Mouse (Mus musculus): ENCODE measurements around the gene Scnn1g. TPM values are rescaled to one million over a fixed set of nuclear protein-coding genes. Genes with fewer than 3 reads are reported as not detected.

The Scnn1g gene
- polyA plus RNA-seq, 1 experiment from 2014 or later: not detected

DNA sequence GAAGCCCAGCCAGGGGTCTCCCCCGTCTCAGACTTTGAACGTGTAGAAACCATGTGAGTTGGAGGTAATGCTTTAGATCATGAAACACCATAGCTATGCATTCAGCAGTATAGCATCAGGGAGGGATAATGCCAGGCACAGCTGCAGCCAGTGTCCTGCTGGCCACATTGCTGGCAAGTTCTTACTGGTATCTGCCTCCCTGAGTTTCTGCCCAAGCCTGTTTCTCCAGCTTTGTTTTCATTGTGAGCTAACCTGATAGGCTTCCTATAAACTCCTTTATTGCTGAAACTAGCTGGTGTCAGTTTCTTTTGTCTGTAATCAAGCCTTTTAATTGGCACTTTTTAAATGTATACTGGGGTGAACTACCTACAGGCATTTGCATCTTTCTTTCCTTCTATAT, 23.1 kb upstream of the Scnn1g start:
- peaks cover 4% of the 10 kb centered on the region for H3K4me1 ChIP-seq
- H3K27me3 ChIP-seq: 0 out of 2 replicates have a peak, but pooled peaks cover 5% of the 10 kb centered on the region
- H3K27ac ChIP-seq: no peak overlapping the region
- H3K4me2 ChIP-seq: no peak overlapping the region
- ATAC-seq (ENCODE audit: low FRiP score): no peak
- WGBS: 44% methylated on average over 2 of the region's 2 CpGs
- H3K36me3 ChIP-seq (replicated peaks): no peaks in the 10 kb centered on the region
- no peak overlapping the region for H3K4me3 ChIP-seq (replicated peaks)
- no peaks in the 10 kb centered on the region for H3K9me3 ChIP-seq
- H3K9ac ChIP-seq: no peak overlapping the region

DNA sequence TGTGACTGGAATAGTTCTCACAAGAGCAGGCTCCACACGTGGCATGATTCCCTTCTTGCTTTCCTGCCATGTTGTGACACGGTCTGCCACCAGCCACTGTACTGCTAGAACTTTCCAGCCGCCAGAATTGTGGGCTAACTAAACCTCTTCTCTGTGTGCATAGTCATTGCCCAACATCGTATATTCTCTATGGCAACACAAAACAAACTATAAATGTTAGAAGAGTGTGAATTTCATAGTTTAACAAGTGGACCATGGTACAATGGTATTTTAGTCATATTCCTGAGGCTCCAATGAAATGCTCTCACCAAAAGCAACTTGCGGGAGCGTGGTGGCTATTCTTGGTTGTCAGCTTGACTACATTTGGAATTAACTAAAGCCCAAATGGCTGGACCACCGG, 17.2 kb upstream of the Scnn1g start:
- H3K4me1 ChIP-seq: no peaks in the 10 kb centered on the region
- no peak overlapping the region for H3K4me2 ChIP-seq
- H3K4me3 ChIP-seq (replicated peaks): no peak overlapping the region
- no peaks in the 10 kb centered on the region for H3K27me3 ChIP-seq
- H3K9me3 ChIP-seq: no peaks in the 10 kb centered on the region
- H3K27ac ChIP-seq: no peak overlapping the region
- H3K9ac ChIP-seq: no peak overlapping the region
- no peaks in the 10 kb centered on the region for H3K36me3 ChIP-seq (replicated peaks)
- 79% methylated on average over 7 of the region's 7 CpGs for WGBS
- no peak for ATAC-seq (ENCODE audit: low FRiP score)

GRCm38 (mm10) chr7:121730225-121730624, 4.1 kb upstream of the Scnn1g start:
- Histone ChIP-seq H3K36me3 (replicated peaks) (no peaks in the 10 kb centered on the region), H3K4me1 (peaks cover 10% of the 10 kb centered on the region), H3K4me2 (no peak overlapping the region), H3K27me3 (peaks cover 21% of the 10 kb centered on the region), H3K9ac (no peak overlapping the region), H3K27ac (no peak overlapping the region), H3K9me3 (no peaks in the 10 kb centered on the region), H3K4me3 (replicated peaks) (no peak overlapping the region)
- ATAC-seq (ENCODE audit: low FRiP score): no peak
- WGBS: 23% methylated on average over 5 of the region's 5 CpGs

DNA sequence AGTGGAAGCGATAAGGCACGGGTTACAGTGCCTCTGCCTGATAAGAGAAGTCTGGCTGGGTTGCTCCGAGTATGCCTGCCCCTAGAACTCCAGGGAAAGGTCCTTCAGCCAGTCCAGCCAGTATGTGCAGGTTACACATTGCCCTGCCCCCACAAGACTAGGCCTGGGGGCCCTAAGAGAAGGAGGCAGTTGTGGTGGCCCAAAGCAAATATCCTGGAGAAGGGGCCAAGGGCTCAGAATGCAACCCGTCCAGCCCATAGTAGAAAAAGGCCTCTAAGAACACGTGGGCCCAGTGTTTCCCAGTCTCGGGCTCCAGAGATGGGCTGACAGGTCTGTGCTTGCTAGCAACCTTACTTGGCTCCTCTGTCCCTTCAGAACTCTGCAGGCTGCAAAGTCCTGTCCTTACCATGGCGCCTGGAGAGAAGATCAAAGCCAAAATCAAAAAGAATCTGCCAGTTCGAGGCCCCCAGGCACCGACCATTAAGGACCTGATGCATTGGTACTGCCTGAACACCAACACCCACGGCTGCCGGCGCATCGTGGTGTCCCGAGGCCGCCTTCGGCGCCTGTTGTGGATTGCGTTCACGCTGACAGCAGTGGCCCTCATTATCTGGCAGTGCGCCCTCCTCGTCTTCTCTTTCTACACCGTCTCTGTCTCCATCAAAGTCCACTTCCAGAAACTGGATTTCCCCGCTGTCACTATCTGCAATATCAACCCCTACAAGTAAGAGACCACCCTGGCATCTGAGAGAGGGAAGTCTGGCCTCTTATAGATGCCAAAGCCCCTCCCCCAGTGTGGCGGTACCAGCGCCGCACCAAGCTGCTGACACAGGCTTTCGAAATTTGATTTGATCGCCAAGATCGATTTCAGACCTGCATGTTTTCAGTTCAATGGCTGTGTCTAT, 3.5 kb downstream of the Scnn1g start:
- 77% methylated on average over 29 of the region's 29 CpGs for WGBS

GRCm38 (mm10) chr7:121750244-121750643, 16.0 kb downstream of the Scnn1g start:
- Histone ChIP-seq H3K9ac (no peak overlapping the region), H3K4me2 (no peak overlapping the region), H3K36me3 (replicated peaks) (no peaks in the 10 kb centered on the region), H3K9me3 (no peaks in the 10 kb centered on the region), H3K27me3 (no peaks in the 10 kb centered on the region), H3K4me3 (replicated peaks) (no peak overlapping the region), H3K27ac (no peak overlapping the region), H3K4me1 (no peaks in the 10 kb centered on the region)
- WGBS: 79% methylated on average over 5 of the region's 5 CpGs
- no peak for ATAC-seq (ENCODE audit: low FRiP score)

More for the DNA sequence above, 3.5 kb downstream of the Scnn1g start:
- H3K4me3 ChIP-seq (replicated peaks): no peak overlapping the region
- H3K9me3 ChIP-seq: no peaks in the 10 kb centered on the region
- ATAC-seq (ENCODE audit: low FRiP score): no peak
- no peaks in the 10 kb centered on the region for H3K36me3 ChIP-seq (replicated peaks)
- H3K9ac ChIP-seq: no peak overlapping the region
- H3K4me2 ChIP-seq: no peak overlapping the region
- H3K27ac ChIP-seq: no peak overlapping the region
- H3K27me3 ChIP-seq: peaks cover 41% of the 10 kb centered on the region
- H3K4me1 ChIP-seq: peaks cover 10% of the 10 kb centered on the region

DNA sequence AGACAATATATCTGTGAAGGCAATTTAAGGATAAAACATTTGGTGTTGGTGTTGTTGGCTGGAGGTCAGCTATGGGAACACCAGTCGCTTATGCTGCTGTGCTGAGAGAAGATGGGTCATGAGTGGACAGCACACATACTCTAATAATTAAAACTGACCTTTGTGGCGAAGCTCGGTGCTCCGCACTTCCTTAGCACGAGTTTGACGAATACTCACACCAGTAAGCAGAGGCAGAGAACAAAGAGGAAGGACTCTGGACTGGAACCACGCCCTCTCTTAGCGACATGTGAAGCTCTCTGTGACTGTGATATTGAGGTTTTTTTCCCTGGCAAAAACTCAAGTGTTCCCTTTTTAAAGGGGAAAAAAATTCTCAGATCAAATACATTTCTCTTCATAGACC, 20.5 kb downstream of the Scnn1g start:
- H3K4me1 ChIP-seq: no peaks in the 10 kb centered on the region
- no peak for ATAC-seq (ENCODE audit: low FRiP score)
- no peak overlapping the region for H3K4me2 ChIP-seq
- H3K4me3 ChIP-seq (replicated peaks): no peak overlapping the region
- WGBS: 79% methylated on average over 8 of the region's 8 CpGs
- H3K9me3 ChIP-seq: no peaks in the 10 kb centered on the region
- H3K27me3 ChIP-seq: no peaks in the 10 kb centered on the region
- H3K36me3 ChIP-seq (replicated peaks): no peaks in the 10 kb centered on the region
- no peak overlapping the region for H3K27ac ChIP-seq
- H3K9ac ChIP-seq: no peak overlapping the region

DNA sequence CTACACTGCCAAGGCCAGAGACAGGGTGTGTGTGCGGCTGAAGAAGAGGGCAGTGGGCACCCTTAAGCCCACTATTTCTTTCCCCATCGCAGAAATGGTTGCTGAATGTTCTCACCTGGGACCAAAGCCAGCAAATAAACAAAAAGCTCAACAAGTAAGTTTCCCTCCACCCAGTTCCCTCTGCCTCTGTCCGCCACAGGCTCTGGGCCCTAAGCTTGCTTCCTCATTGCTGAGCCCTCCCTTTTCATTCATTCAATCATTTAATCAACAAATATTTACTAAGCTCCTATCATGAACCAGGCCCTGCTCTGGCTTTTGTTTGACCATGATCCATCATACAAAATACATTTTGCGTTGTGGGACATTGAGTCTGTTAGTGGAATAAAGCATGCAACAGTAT, 29.0 kb downstream of the Scnn1g start:
- 89% methylated on average over 4 of the region's 4 CpGs for WGBS
- H3K4me1 ChIP-seq: no peaks in the 10 kb centered on the region
- no peaks in the 10 kb centered on the region for H3K36me3 ChIP-seq (replicated peaks)
- no peaks in the 10 kb centered on the region for H3K9me3 ChIP-seq
- H3K27me3 ChIP-seq: no peaks in the 10 kb centered on the region
- no peak overlapping the region for H3K4me2 ChIP-seq
- no peak overlapping the region for H3K27ac ChIP-seq
- ATAC-seq (ENCODE audit: low FRiP score): no peak
- H3K4me3 ChIP-seq (replicated peaks): no peak overlapping the region
- H3K9ac ChIP-seq: no peak overlapping the region

DNA sequence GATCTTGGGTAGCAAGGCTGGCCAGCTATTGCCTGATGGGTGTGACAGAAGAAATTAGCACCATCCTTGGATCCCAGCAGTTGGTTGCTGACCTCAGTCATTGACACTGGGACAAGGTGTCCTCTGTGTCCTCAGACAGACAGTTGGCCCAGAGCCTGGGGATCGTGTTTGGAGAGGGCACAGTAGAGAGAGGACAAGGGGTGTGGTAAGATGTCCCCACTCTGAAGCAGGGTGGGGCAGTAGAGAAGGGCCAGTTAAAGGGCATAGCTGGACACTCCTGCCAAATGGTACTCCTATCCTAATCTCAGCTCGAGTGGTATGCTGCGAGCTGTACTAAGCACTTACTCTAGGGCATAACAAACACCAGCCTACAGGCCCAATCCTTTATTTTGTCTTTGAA, 33.6 kb downstream of the Scnn1g start:
- Histone ChIP-seq H3K4me3 (replicated peaks) (no peak overlapping the region), H3K4me2 (no peak overlapping the region), H3K9ac (no peak overlapping the region), H3K27me3 (no peaks in the 10 kb centered on the region), H3K27ac (no peak overlapping the region), H3K9me3 (no peaks in the 10 kb centered on the region), H3K4me1 (no peaks in the 10 kb centered on the region), H3K36me3 (replicated peaks) (no peaks in the 10 kb centered on the region)
- no peak for ATAC-seq (ENCODE audit: low FRiP score)
- 76% methylated on average over 3 of the region's 3 CpGs for WGBS

- Histone ChIP-seq H3K4me1 (no peaks in the 10 kb centered on the region), H3K9ac (no peak overlapping the region), H3K27me3 (no peaks in the 10 kb centered on the region), H3K4me2 (no peak overlapping the region), H3K36me3 (replicated peaks) (no peaks in the 10 kb centered on the region), H3K4me3 (replicated peaks) (no peak overlapping the region), H3K9me3 (no peaks in the 10 kb centered on the region), H3K27ac (no peak overlapping the region)
- ATAC-seq (ENCODE audit: low FRiP score): no peak
- WGBS: 84% methylated on average over 9 of the region's 9 CpGs
Measured at GRCm38 (mm10) chr7:121768983-121769382, 34.7 kb downstream of the Scnn1g start.

DNA sequence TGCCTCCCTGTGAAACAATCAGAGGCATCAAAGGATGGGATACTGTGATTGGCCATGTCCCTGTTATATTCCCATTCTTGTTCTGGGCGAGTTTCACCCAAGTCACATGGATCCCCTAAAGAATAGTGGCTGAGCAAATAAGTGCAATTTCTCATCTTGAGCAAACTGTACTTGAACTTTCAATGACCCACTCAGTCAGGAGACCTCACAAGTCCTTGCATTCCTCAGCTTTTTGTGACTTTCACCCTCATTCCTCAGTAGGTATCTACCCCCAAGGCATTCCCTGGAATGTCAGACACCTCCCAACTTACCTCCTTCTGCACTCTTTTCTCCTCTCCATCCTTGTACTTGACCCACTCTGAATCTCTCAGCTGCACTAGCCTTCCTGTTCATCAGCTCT, 44.3 kb downstream of the Scnn1g start:
- Histone ChIP-seq H3K9me3 (no peaks in the 10 kb centered on the region), H3K9ac (no peak overlapping the region), H3K27me3 (no peaks in the 10 kb centered on the region), H3K27ac (no peak overlapping the region), H3K4me2 (no peak overlapping the region), H3K4me1 (no peaks in the 10 kb centered on the region), H3K36me3 (replicated peaks) (no peaks in the 10 kb centered on the region), H3K4me3 (replicated peaks) (no peak overlapping the region)
- ATAC-seq (ENCODE audit: low FRiP score): no peak
- 71% methylated on average over 1 of the region's 1 CpGs for WGBS

DNA sequence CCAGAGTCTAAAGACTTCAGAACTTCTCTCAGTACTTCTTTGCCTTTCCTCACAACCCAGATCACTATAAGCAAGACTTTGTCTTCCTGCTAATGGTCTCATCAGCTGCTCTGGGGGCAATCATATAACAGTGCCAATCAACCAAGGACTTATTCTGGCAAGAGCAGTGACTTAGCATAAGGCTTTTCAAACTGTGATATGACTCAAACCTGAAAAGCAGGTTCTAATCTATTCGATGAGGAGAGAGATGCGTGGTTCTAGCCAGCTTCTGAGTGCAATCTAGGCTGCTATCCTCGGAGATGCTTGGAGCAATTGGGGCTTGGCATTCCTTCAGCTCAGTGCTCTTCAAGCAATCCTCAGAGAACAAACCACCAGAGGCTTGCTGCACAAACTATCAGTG, 44.7 kb downstream of the Scnn1g start:
- no peak for ATAC-seq (ENCODE audit: low FRiP score)
- Histone ChIP-seq H3K4me2 (no peak overlapping the region), H3K4me3 (replicated peaks) (no peak overlapping the region), H3K9ac (no peak overlapping the region), H3K27ac (no peak overlapping the region), H3K4me1 (no peaks in the 10 kb centered on the region), H3K36me3 (replicated peaks) (no peaks in the 10 kb centered on the region), H3K9me3 (no peaks in the 10 kb centered on the region), H3K27me3 (no peaks in the 10 kb centered on the region)
- WGBS: 80% methylated on average over 3 of the region's 3 CpGs

- H3K27ac ChIP-seq: no peak overlapping the region
- no peak for ATAC-seq (ENCODE audit: low FRiP score)
- H3K9me3 ChIP-seq: no peaks in the 10 kb centered on the region
- H3K27me3 ChIP-seq: no peaks in the 10 kb centered on the region
- no peak overlapping the region for H3K4me3 ChIP-seq (replicated peaks)
- no peak overlapping the region for H3K4me2 ChIP-seq
- no peaks in the 10 kb centered on the region for H3K4me1 ChIP-seq
- H3K36me3 ChIP-seq (replicated peaks): no peaks in the 10 kb centered on the region
- no peak overlapping the region for H3K9ac ChIP-seq
Measured at GRCm38 (mm10) chr7:121779409-121779808, 45.1 kb downstream of the Scnn1g start.

- ATAC-seq (ENCODE audit: low FRiP score): no peak
- 75% methylated on average over 3 of the region's 3 CpGs for WGBS
- H3K27me3 ChIP-seq: no peaks in the 10 kb centered on the region
Measured at GRCm38 (mm10) chr7:121782188-121782909, 48.1 kb downstream of the Scnn1g start.

More at GRCm38 (mm10) chr7:121782188-121782909, 48.1 kb downstream of the Scnn1g start:
- H3K4me3 ChIP-seq (replicated peaks): no peak overlapping the region
- H3K4me1 ChIP-seq: no peaks in the 10 kb centered on the region
- H3K36me3 ChIP-seq (replicated peaks): no peaks in the 10 kb centered on the region
- no peak overlapping the region for H3K27ac ChIP-seq
- H3K9ac ChIP-seq: no peak overlapping the region
- no peaks in the 10 kb centered on the region for H3K9me3 ChIP-seq
- H3K4me2 ChIP-seq: no peak overlapping the region
